Mouse (Mus musculus) gonadal fat pad, adult 2 months (tissue): ENCODE measurements around the gene Ifitm7. TPM values are rescaled to one million over a fixed set of nuclear protein-coding genes. Genes with fewer than 3 reads are reported as not detected.
"Not testable (repeated sequence)": the region's sequence is repeated elsewhere in the genome, so short reads cannot be mapped to it uniquely, and the experiment has no call there.

Experiments
- DNase-seq: peaks from one replicate; pipeline ENCODE4 v3.0.0-alpha.2; 2012; ENCODE audit warnings: low read depth
- polyA plus RNA-seq: library from polyadenylated mRNA; depleted of rRNA; stranded (reverse); fragments of >200 nt; gene quantifications from 2 replicates; pipeline ENCODE4 v1.2.3, GENCODE M21; 2012; rRNA removed

Ifitm7 gene
- polyA plus RNA-seq, 1 experiment = 0.59 TPM

GRCm38 (mm10) chr16:13977026-13977425 is 9.7 kb downstream of the Ifitm7 start:
- DNase-seq = not testable (repeated sequence)

GRCm38 (mm10) chr16:13976358-13976896 is 10.3 kb downstream of the Ifitm7 start:
- not testable (repeated sequence) for DNase-seq

- DNase-seq = no peak
Measured at GRCm38 (mm10) chr16:13972051-13972450, 14.6 kb downstream of the Ifitm7 start.

- peak; percentile 31 for DNase-seq
Measured at GRCm38 (mm10) chr16:13969096-13969495, 17.6 kb downstream of the Ifitm7 start.

GRCm38 (mm10) chr16:13962053-13962452 is 24.6 kb downstream of the Ifitm7 start:
- no peak for DNase-seq

- no peak for DNase-seq
Measured at GRCm38 (mm10) chr16:13951245-13951644, 35.4 kb downstream of the Ifitm7 start.

GRCm38 (mm10) chr16:13946306-13946705 is 40.4 kb downstream of the Ifitm7 start:
- DNase-seq = no peak

- DNase-seq = no peak
Measured at GRCm38 (mm10) chr16:13945153-13945552, 41.5 kb downstream of the Ifitm7 start.

- no peak for DNase-seq
Measured at GRCm38 (mm10) chr16:13944752-13945151, 41.9 kb downstream of the Ifitm7 start.

GRCm38 (mm10) chr16:13944178-13944577 is 42.5 kb downstream of the Ifitm7 start:
- DNase-seq = no peak

GRCm38 (mm10) chr16:13940847-13941395 is 45.8 kb downstream of the Ifitm7 start:
- DNase-seq = no peak

GRCm38 (mm10) chr16:13940139-13940846 is 46.4 kb downstream of the Ifitm7 start:
- no peak for DNase-seq

Other genes with a start within 250 kb of the Ifitm7 start
- 12.1 and 12.4 TPM in 2 replicates for gene Rrn3, start 206.2 kb downstream of the Ifitm7 start, polyA plus RNA-seq
- gene Ntan1, start 168.0 kb downstream of the Ifitm7 start, polyA plus RNA-seq = 44.4 and 49.5 TPM in 2 replicates
- gene Pdxdc1, start 83.8 kb downstream of the Ifitm7 start, polyA plus RNA-seq = 250 and 265 TPM in 2 replicates
- gene Mpv17l, start 83.7 kb downstream of the Ifitm7 start, polyA plus RNA-seq = 9.4 and 9.5 TPM in 2 replicates
- gene 2900011O08Rik, start 284 bp downstream of the Ifitm7 start, polyA plus RNA-seq = not detected in 2 replicates
- 38.8 and 40.1 TPM in 2 replicates for gene Nde1, start 176.4 kb upstream of the Ifitm7 start, polyA plus RNA-seq
- 15.0 and 15.6 TPM in 2 replicates for gene Marf1, start 176.5 kb upstream of the Ifitm7 start, polyA plus RNA-seq